Mouse (Mus musculus): ENCODE results near the gene Itprip. TPM values are rescaled to one million over a fixed set of nuclear protein-coding genes. Genes with fewer than 3 reads are reported as not detected.
"Not testable (repeated sequence)": the region's sequence is repeated elsewhere in the genome, so short reads cannot be mapped to it uniquely, and the experiment has no call there.

Itprip gene
- polyA plus RNA-seq, 1 experiment from 2014 or later: 21.4 TPM

- Histone ChIP-seq H3K4me3 (peak within 1 kb of the TSS; percentile 88), H3K27ac (replicated peaks) (peak within 1 kb of the TSS; percentile 91), H3K9me3 (no peaks in the 10 kb centered on the region), H3K27me3 (replicated peaks; ENCODE audit: low read depth, poor library complexity, severe bottlenecking) (no peaks in the 10 kb centered on the region), H3K36me3 (replicated peaks) (peaks cover 28% of the 10 kb centered on the region), H3K4me1 (peaks cover 32% of the 10 kb centered on the region)
- WGBS: under 1% methylated on average over 60 of the region's 60 CpGs
- peak; percentile 93 for DNase-seq (ENCODE audit: low spot score)
Measured at GRCm38 (mm10) chr19:47854796-47855783, 64.0 kb downstream of the Itprip start, which contains the start of gene Gsto1. Gene Gsto1, plus strand, starts transcription at chr19:47854970.

- Histone ChIP-seq H3K27me3 (replicated peaks; ENCODE audit: low read depth, poor library complexity, severe bottlenecking) (no peaks in the 10 kb centered on the region), H3K27ac (replicated peaks) (peak overlapping the region; percentile 91), H3K9me3 (no peaks in the 10 kb centered on the region), H3K4me3 (peak overlapping the region; percentile 88), H3K36me3 (replicated peaks) (peaks cover 19% of the 10 kb centered on the region), H3K4me1 (peaks cover 32% of the 10 kb centered on the region)
- WGBS: 15% methylated on average over 13 of the region's 13 CpGs
- peak; percentile 34 for DNase-seq (ENCODE audit: low spot score)
Measured at GRCm38 (mm10) chr19:47853951-47854795, 64.9 kb downstream of the Itprip start.

- DNase-seq (ENCODE audit: low spot score): no peak
- Histone ChIP-seq H3K27ac (replicated peaks) (no peak overlapping the region), H3K36me3 (replicated peaks) (peaks cover 8% of the 10 kb centered on the region; the same call in 1 of the 2 replicates), H3K27me3 (replicated peaks; ENCODE audit: low read depth, poor library complexity, severe bottlenecking) (no peaks in the 10 kb centered on the region), H3K9me3 (no peaks in the 10 kb centered on the region), H3K4me1 (peaks cover 32% of the 10 kb centered on the region), H3K4me3 (no peak overlapping the region)
- WGBS: 89% methylated on average over 3 of the region's 3 CpGs
Measured at GRCm38 (mm10) chr19:47853053-47853452, 66.0 kb downstream of the Itprip start.

GRCm38 (mm10) chr19:47852131-47852530, 67.0 kb downstream of the Itprip start:
- not testable (repeated sequence) for DNase-seq (ENCODE audit: low spot score); H3K4me3 ChIP-seq; H3K27me3 ChIP-seq (replicated peaks; ENCODE audit: low read depth, poor library complexity, severe bottlenecking); H3K27ac ChIP-seq (replicated peaks); H3K9me3 ChIP-seq; H3K36me3 ChIP-seq (replicated peaks)
- peaks cover 32% of the 10 kb centered on the region for H3K4me1 ChIP-seq
- WGBS: 93% methylated on average over 3 of the region's 3 CpGs

GRCm38 (mm10) chr19:47849735-47850134, 69.4 kb downstream of the Itprip start:
- no peaks in the 10 kb centered on the region for H3K27me3 ChIP-seq (replicated peaks; ENCODE audit: low read depth, poor library complexity, severe bottlenecking)
- H3K9me3 ChIP-seq: no peaks in the 10 kb centered on the region
- no peak for DNase-seq (ENCODE audit: low spot score)
- peaks cover 14% of the 10 kb centered on the region for H3K4me1 ChIP-seq
- no peak overlapping the region for H3K4me3 ChIP-seq
- no peaks in the 10 kb centered on the region for H3K36me3 ChIP-seq (replicated peaks)
- H3K27ac ChIP-seq (replicated peaks): no peak overlapping the region
- 86% methylated on average over 3 of the region's 3 CpGs for WGBS

Small RNAs within 50 kb of the gene (microRNA-seq; reads per million reads assigned to microRNA genes)
- gene Gm22240: not detected

Other genes starting within 250 kb of the Itprip start
- 0.40 and 1.6 TPM in 2 replicates for gene Col17a1, start 227.2 kb downstream of the Itprip start, polyA plus RNA-seq (2016; fragmentation: Nextera tagmentation; extraction: Ambion mirVana)
- gene Sfr1, start 187.6 kb downstream of the Itprip start, polyA plus RNA-seq (2016; fragmentation: Nextera tagmentation; extraction: Ambion mirVana): 287 and 300 TPM in 2 replicates
- gene Gsto1, start 64.3 kb downstream of the Itprip start, polyA plus RNA-seq (2016; fragmentation: Nextera tagmentation; extraction: Ambion mirVana): 189 and 190 TPM in 2 replicates
- gene Gsto2, start 53.8 kb downstream of the Itprip start, polyA plus RNA-seq (2016; fragmentation: Nextera tagmentation; extraction: Ambion mirVana): 0.74 and 1.0 TPM in 2 replicates
- gene Cfap43, start within 50 bp of the Itprip start, polyA plus RNA-seq (2016; fragmentation: Nextera tagmentation; extraction: Ambion mirVana): 0.02 and 0.08 TPM in 2 replicates
- gene Cfap58, start 18.4 kb upstream of the Itprip start, polyA plus RNA-seq (2016; fragmentation: Nextera tagmentation; extraction: Ambion mirVana): not detected in 2 replicates